Mouse (Mus musculus): ENCODE measurements around the gene Shcbp1l. TPM values are rescaled to one million over a fixed set of nuclear protein-coding genes. Genes with fewer than 3 reads are reported as not detected.
"Not testable (repeated sequence)": the region's sequence is repeated elsewhere in the genome, so short reads cannot be mapped to it uniquely, and the experiment has no call there.

Gene Shcbp1l
- 0.49 and 0.67 TPM in 2 replicates for polyA plus RNA-seq (2012; rRNA removed)

DNA sequence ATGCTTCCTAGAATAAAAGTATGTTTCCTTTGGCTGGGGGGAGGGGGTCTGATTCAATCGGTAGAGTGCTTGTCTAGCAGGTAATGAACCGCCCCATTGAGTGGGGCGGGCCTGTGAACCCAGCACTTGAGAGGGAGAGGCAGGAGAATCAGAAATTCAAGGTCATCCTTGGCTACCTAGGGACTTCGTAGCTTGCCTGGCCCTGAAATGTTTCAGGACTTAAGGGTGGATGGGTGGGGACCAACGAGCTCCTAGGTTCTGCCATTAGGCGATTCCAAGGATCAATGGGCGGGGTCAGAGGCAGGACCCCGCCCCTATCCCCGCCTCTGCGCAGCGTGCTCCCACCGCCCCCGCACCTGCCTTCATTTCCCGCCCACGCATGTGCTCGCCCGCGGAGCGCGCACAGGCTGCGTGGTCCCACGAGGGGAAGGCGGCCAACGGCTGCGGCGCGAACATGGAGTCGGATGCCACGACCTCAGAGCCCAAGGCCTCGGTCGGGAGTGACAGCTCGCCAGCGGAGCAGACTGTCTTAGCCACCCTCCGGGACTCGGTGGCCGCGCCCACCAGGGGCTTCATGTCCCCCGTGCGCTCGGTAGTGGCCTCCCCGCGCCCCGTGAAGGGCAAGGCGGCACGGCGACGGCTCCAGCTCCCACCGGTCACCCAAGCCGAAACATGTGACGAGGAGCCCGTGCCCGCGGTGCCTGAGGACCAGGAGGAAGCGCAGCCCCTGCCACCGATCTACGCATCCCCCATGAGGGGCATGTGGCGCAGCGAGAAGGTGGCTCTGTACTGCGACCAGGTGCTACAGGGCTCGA is at the start of gene Shcbp1l:
Gene Shcbp1l, plus strand, starts transcription at position 393 of the 815 bp plus-strand sequence.
- Histone ChIP-seq H3K4me1 (ENCODE audit: control insufficient read depth, insufficient read depth, insufficient read length) (peaks cover 17% of the 10 kb centered on the region), H3K4me3 (ENCODE audit: extremely low read depth, insufficient read depth, insufficient read length) (peak within 1 kb of the TSS; percentile 55), H3K36me3 (ENCODE audit: control insufficient read depth, insufficient read depth, low read length) (no peaks in the 10 kb centered on the region), H3K27ac (ENCODE audit: insufficient read depth, low read length) (peak within 1 kb of the TSS; percentile 36; the same call in 1 of the 2 replicates), H3K27me3 (ENCODE audit: control insufficient read depth, insufficient read depth, low read length) (no peaks in the 10 kb centered on the region)
- DNase-seq (ENCODE audit: low read depth in 1 of 2, low spot score in 2 of 2), result peak; percentile 59 to 77
- TF ChIP-seq POLR2A (IDR thresholded peaks at IDR 0.05; ENCODE audit: low read depth, low read length) (peak; percentile 14; the same call in 1 of the 2 replicates), CTCF (IDR thresholded peaks at IDR 0.05; ENCODE audit: extremely low read depth, insufficient read depth, insufficient read length, insufficient replicate concordance) (no peak)
- WGBS, result 5% methylated on average over 60 of the region's 60 CpGs

DNA sequence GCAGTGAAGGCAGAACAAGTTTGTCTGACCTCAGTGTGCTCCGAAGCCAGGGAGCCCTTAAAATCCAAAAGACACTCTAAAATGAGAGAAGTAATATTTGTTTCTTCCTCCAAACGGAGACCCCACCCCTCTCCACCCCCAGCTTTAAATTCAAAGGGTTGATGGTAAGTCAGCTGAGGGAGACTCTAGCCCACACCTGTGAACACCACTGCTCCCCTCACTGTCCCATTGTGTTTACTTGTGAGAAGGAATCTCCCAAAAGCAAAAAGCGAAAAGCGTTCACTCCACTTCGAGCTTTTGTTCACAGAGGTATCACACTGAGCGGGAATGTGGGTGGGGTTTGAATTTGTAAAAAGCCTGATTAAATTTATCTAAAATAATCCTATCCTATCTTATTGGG is 48.5 kb upstream of the Shcbp1l start:
- Histone ChIP-seq H3K27me3 (ENCODE audit: control insufficient read depth, insufficient read depth, low read length) (no peaks in the 10 kb centered on the region), H3K27ac (ENCODE audit: insufficient read depth, low read length) (no peak overlapping the region), H3K4me1 (ENCODE audit: control insufficient read depth, insufficient read depth, insufficient read length) (no peaks in the 10 kb centered on the region), H3K36me3 (ENCODE audit: control insufficient read depth, insufficient read depth, low read length) (no peaks in the 10 kb centered on the region), H3K4me3 (ENCODE audit: extremely low read depth, insufficient read depth, insufficient read length) (no peak overlapping the region)
- DNase-seq (ENCODE audit: low read depth in 1 of 2, low spot score in 2 of 2), result no peak
- no peak for TF ChIP-seq POLR2A (IDR thresholded peaks at IDR 0.05; ENCODE audit: low read depth, low read length)
- 83% methylated on average over 6 of the region's 6 CpGs for WGBS

DNA sequence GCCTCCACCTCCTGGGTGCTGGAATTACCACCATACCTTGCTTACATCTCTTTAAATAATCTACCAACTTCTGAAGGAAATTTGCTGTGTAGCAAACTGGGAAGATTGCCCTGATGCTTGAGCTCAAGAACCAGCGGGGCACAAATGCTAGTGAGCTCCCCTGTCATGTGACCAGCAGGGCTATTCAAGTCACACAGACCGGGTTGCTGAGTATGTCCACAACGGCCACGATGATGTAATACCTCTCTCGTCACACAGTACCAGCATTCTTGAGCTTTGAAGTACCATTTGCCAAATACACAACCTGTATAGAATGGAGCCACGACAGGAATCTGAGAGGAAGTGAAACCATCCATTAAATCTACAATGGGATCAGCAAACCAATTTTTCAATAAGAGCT is 46.4 kb upstream of the Shcbp1l start:
- Histone ChIP-seq H3K27ac (ENCODE audit: insufficient read depth, low read length) (no peak overlapping the region), H3K36me3 (ENCODE audit: control insufficient read depth, insufficient read depth, low read length) (no peaks in the 10 kb centered on the region), H3K4me1 (ENCODE audit: control insufficient read depth, insufficient read depth, insufficient read length) (no peaks in the 10 kb centered on the region), H3K27me3 (ENCODE audit: control insufficient read depth, insufficient read depth, low read length) (no peaks in the 10 kb centered on the region), H3K4me3 (ENCODE audit: extremely low read depth, insufficient read depth, insufficient read length) (no peak overlapping the region)
- TF ChIP-seq POLR2A (IDR thresholded peaks at IDR 0.05; ENCODE audit: low read depth, low read length), result no peak
- TF ChIP-seq CTCF (IDR thresholded peaks at IDR 0.05; ENCODE audit: extremely low read depth, insufficient read depth, insufficient read length, insufficient replicate concordance), result no peak
- DNase-seq (ENCODE audit: low read depth in 1 of 2, low spot score in 2 of 2), result no peak
- 66% methylated on average over 6 of the region's 6 CpGs for WGBS

DNA sequence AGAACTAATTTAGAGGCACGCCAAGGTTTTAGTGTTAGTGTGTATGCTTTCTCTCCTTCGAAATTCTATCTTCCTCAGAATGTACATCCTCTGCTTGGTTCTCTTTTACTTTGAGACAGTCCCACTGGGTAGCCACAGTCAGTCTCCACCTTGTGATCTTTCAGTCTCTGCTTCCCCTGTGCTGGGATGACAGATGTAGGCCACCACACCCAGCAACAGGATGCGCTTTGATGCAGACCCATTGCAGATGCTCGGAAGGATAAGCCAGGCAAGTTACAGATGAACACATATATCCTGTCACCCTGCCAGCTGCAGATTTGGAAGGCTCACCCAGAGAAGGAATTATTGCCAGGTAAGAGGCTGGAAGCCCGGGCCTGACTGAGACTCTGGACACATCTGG is 45.1 kb upstream of the Shcbp1l start:
- H3K4me3 ChIP-seq (ENCODE audit: extremely low read depth, insufficient read depth, insufficient read length), result no peak overlapping the region
- no peaks in the 10 kb centered on the region for H3K36me3 ChIP-seq (ENCODE audit: control insufficient read depth, insufficient read depth, low read length)
- no peak overlapping the region for H3K27ac ChIP-seq (ENCODE audit: insufficient read depth, low read length)
- TF ChIP-seq POLR2A (IDR thresholded peaks at IDR 0.05; ENCODE audit: low read depth, low read length) (no peak), CTCF (IDR thresholded peaks at IDR 0.05; ENCODE audit: extremely low read depth, insufficient read depth, insufficient read length, insufficient replicate concordance) (no peak)
- no peaks in the 10 kb centered on the region for H3K4me1 ChIP-seq (ENCODE audit: control insufficient read depth, insufficient read depth, insufficient read length)
- no peaks in the 10 kb centered on the region for H3K27me3 ChIP-seq (ENCODE audit: control insufficient read depth, insufficient read depth, low read length)
- DNase-seq (ENCODE audit: low read depth in 1 of 2, low spot score in 2 of 2), result no peak
- WGBS, result 75% methylated on average over 5 of the region's 5 CpGs

DNA sequence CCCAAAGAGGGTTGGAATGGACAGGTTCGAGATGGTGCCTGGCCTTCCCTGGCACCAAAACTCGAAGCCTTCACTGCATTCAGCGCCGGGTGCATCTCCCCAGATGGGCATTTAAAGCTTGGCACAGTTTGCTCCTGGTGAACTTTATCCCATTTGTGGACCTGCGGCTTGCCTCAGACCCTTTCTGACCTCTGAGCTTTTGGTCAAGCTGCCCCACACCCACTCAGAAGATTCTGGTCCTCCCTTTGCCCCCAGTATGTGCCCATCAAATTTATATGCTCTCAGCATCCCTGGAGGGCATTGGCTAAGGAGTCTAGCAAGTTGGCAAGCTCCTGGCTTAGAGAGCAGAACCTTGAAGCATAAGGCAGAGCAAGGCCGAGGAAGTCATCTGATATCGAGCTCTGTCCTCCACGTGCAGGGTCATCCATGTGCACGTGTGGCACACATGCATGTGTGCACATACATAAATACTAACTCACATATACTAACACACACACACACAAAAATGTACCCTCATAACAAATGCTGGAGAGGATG is 44.1 kb upstream of the Shcbp1l start:
- Histone ChIP-seq H3K4me1 (ENCODE audit: control insufficient read depth, insufficient read depth, insufficient read length) (no peaks in the 10 kb centered on the region), H3K4me3 (ENCODE audit: extremely low read depth, insufficient read depth, insufficient read length) (no peak overlapping the region), H3K27ac (ENCODE audit: insufficient read depth, low read length) (no peak overlapping the region), H3K27me3 (ENCODE audit: control insufficient read depth, insufficient read depth, low read length) (no peaks in the 10 kb centered on the region), H3K36me3 (ENCODE audit: control insufficient read depth, insufficient read depth, low read length) (no peaks in the 10 kb centered on the region)
- TF ChIP-seq POLR2A (IDR thresholded peaks at IDR 0.05; ENCODE audit: low read depth, low read length) (no peak), CTCF (IDR thresholded peaks at IDR 0.05; ENCODE audit: extremely low read depth, insufficient read depth, insufficient read length, insufficient replicate concordance) (no peak)
- 93% methylated on average over 9 of the region's 9 CpGs for WGBS
- DNase-seq (ENCODE audit: low read depth in 1 of 2, low spot score in 2 of 2), result no peak

DNA sequence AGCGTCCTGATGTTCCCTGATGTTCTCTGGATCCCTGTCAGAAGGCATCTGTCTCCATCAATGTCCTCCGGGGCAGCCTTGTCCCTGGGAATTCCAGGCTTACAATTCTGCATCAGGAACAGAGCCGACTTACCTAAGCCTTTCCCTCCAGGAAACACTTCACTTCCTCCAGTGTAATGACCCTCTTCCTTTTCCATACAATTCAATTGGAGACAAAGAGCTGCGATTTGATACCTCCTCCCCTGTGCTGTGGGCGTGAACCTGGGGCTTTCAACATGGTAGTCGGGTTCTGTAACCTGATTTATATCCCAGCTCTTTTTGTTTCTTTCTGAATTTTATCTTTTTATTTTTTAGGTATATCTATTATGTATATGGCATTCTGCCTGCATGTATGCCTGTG is 39.9 kb upstream of the Shcbp1l start:
- Histone ChIP-seq H3K27ac (ENCODE audit: insufficient read depth, low read length) (no peak overlapping the region), H3K4me3 (ENCODE audit: extremely low read depth, insufficient read depth, insufficient read length) (no peak overlapping the region), H3K36me3 (ENCODE audit: control insufficient read depth, insufficient read depth, low read length) (no peaks in the 10 kb centered on the region), H3K27me3 (ENCODE audit: control insufficient read depth, insufficient read depth, low read length) (no peaks in the 10 kb centered on the region), H3K4me1 (ENCODE audit: control insufficient read depth, insufficient read depth, insufficient read length) (no peaks in the 10 kb centered on the region)
- TF ChIP-seq CTCF (IDR thresholded peaks at IDR 0.05; ENCODE audit: extremely low read depth, insufficient read depth, insufficient read length, insufficient replicate concordance), result no peak
- no peak for TF ChIP-seq POLR2A (IDR thresholded peaks at IDR 0.05; ENCODE audit: low read depth, low read length)
- no peak for DNase-seq (ENCODE audit: low read depth in 1 of 2, low spot score in 2 of 2)
- 38% methylated on average over 6 of the region's 6 CpGs for WGBS

DNA sequence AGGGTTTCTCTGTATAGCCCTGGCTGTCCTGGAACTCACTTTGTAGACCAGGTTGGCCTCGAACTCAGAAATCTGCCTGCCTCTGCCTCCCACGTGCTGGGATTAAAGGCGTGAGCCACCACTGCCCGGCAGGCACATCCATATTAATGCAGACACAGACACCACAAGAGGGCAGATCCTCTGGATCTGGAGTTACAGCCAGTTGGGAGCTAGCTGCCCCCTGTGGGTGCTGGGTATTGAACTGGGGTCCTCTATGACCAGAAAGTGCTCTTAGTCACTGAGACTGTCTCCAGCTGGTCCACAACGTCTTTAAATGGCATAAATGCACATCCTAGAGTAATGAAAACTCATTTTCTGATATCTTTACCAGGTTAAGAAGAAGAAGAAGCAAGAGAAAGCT is 39.3 kb upstream of the Shcbp1l start:
- not testable (repeated sequence) for H3K27me3 ChIP-seq (ENCODE audit: control insufficient read depth, insufficient read depth, low read length); DNase-seq (ENCODE audit: low read depth in 1 of 2, low spot score in 2 of 2); H3K4me1 ChIP-seq (ENCODE audit: control insufficient read depth, insufficient read depth, insufficient read length); H3K4me3 ChIP-seq (ENCODE audit: extremely low read depth, insufficient read depth, insufficient read length); H3K36me3 ChIP-seq (ENCODE audit: control insufficient read depth, insufficient read depth, low read length); H3K27ac ChIP-seq (ENCODE audit: insufficient read depth, low read length)
- WGBS, result 84% methylated on average over 5 of the region's 5 CpGs

Data from spleen, adult 2 months (tissue).